Mouse (Mus musculus): ENCODE data around the gene Wfikkn1. TPM values are rescaled to one million over a fixed set of nuclear protein-coding genes. Genes with fewer than 3 reads are reported as not detected.

Wfikkn1 gene
- polyA plus RNA-seq, 1 experiment from 2014 or later: 0.35 TPM

GRCm38 (mm10) chr17:25913186-25913876 is 32.7 kb upstream of the Wfikkn1 start:
- Histone ChIP-seq H3K4me3 (replicated peaks) (no peak overlapping the region), H3K27me3 (no peaks in the 10 kb centered on the region), H3K27ac (replicated peaks) (no peak overlapping the region), H3K9me3 (replicated peaks) (no peaks in the 10 kb centered on the region), H3K4me2 (no peak overlapping the region), H3K36me3 (replicated peaks) (no peaks in the 10 kb centered on the region; the same call in 1 of the 2 replicates), H3K4me1 (replicated peaks) (peaks cover 56% of the 10 kb centered on the region), H3K9ac (no peak overlapping the region)
- no peak for ATAC-seq (ENCODE audit: insufficient read depth)
- WGBS (ENCODE audit: insufficient replicate concordance): 53% methylated on average over 14 of the region's 14 CpGs

- Histone ChIP-seq H3K4me3 (replicated peaks) (no peak overlapping the region), H3K4me1 (replicated peaks) (peaks cover 40% of the 10 kb centered on the region), H3K36me3 (replicated peaks) (no peaks in the 10 kb centered on the region; the same call in 1 of the 2 replicates), H3K27ac (replicated peaks) (no peak overlapping the region), H3K9ac (no peak overlapping the region), H3K9me3 (replicated peaks) (no peaks in the 10 kb centered on the region), H3K27me3 (no peaks in the 10 kb centered on the region), H3K4me2 (no peak overlapping the region)
- ATAC-seq (ENCODE audit: insufficient read depth): no peak
- 70% methylated on average over 4 of the region's 4 CpGs for whole genome bisulfite sequencing (ENCODE audit: insufficient replicate concordance)
These were observed 31.2 kb upstream of the Wfikkn1 start for GRCm38 (mm10) chr17:25911816-25912215.

- H3K4me3 ChIP-seq (replicated peaks): no peak overlapping the region
- no peaks in the 10 kb centered on the region for H3K27me3 ChIP-seq
- peaks cover 12% of the 10 kb centered on the region for H3K4me1 ChIP-seq (replicated peaks)
- H3K36me3 ChIP-seq (replicated peaks): no peaks in the 10 kb centered on the region
- no peak overlapping the region for H3K9ac ChIP-seq
- no peaks in the 10 kb centered on the region for H3K9me3 ChIP-seq (replicated peaks)
- H3K4me2 ChIP-seq: no peak overlapping the region
- ATAC-seq (ENCODE audit: insufficient read depth): no peak
- WGBS (ENCODE audit: insufficient replicate concordance): 68% methylated on average over 2 of the region's 2 CpGs
- no peak overlapping the region for H3K27ac ChIP-seq (replicated peaks)
These were observed 27.0 kb upstream of the Wfikkn1 start for GRCm38 (mm10) chr17:25907640-25908039.

GRCm38 (mm10) chr17:25903061-25903460 is 22.4 kb upstream of the Wfikkn1 start:
- peaks cover 4% of the 10 kb centered on the region for H3K36me3 ChIP-seq (replicated peaks)
- H3K9ac ChIP-seq: no peak overlapping the region
- H3K9me3 ChIP-seq (replicated peaks): no peaks in the 10 kb centered on the region
- no peak overlapping the region for H3K4me2 ChIP-seq
- H3K27me3 ChIP-seq: no peaks in the 10 kb centered on the region
- no peaks in the 10 kb centered on the region for H3K4me1 ChIP-seq (replicated peaks)
- no peak for ATAC-seq (ENCODE audit: insufficient read depth)
- no peak overlapping the region for H3K4me3 ChIP-seq (replicated peaks)
- 39% methylated on average over 3 of the region's 3 CpGs for WGBS (ENCODE audit: insufficient replicate concordance)
- H3K27ac ChIP-seq (replicated peaks): no peak overlapping the region

GRCm38 (mm10) chr17:25900193-25900592 is 19.5 kb upstream of the Wfikkn1 start:
- Histone ChIP-seq H3K9me3 (replicated peaks) (no peaks in the 10 kb centered on the region), H3K4me3 (replicated peaks) (no peak overlapping the region), H3K4me1 (replicated peaks) (peaks cover 5% of the 10 kb centered on the region; the same call in 1 of the 2 replicates), H3K9ac (no peak overlapping the region), H3K36me3 (replicated peaks) (peaks cover 4% of the 10 kb centered on the region), H3K27ac (replicated peaks) (no peak overlapping the region), H3K4me2 (no peak overlapping the region), H3K27me3 (no peaks in the 10 kb centered on the region)
- WGBS (ENCODE audit: insufficient replicate concordance): 81% methylated on average over 1 of the region's 1 CpGs
- no peak for ATAC-seq (ENCODE audit: insufficient read depth)

- no peak overlapping the region for H3K4me2 ChIP-seq
- peaks cover 4% of the 10 kb centered on the region for H3K36me3 ChIP-seq (replicated peaks)
- H3K27ac ChIP-seq (replicated peaks): no peak overlapping the region
- peaks cover 5% of the 10 kb centered on the region; the same call in 1 of the 2 replicates for H3K4me1 ChIP-seq (replicated peaks)
- 75% methylated on average over 12 of the region's 12 CpGs for WGBS (ENCODE audit: insufficient replicate concordance)
- ATAC-seq (ENCODE audit: insufficient read depth): no peak
- no peak overlapping the region for H3K9ac ChIP-seq
- H3K4me3 ChIP-seq (replicated peaks): no peak overlapping the region
- no peaks in the 10 kb centered on the region for H3K27me3 ChIP-seq
- no peaks in the 10 kb centered on the region for H3K9me3 ChIP-seq (replicated peaks)
These were observed 15.2 kb upstream of the Wfikkn1 start for GRCm38 (mm10) chr17:25895891-25896290.

GRCm38 (mm10) chr17:25895415-25895814 is 14.8 kb upstream of the Wfikkn1 start:
- H3K27me3 ChIP-seq: no peaks in the 10 kb centered on the region
- peaks cover 5% of the 10 kb centered on the region; the same call in 1 of the 2 replicates for H3K4me1 ChIP-seq (replicated peaks)
- ATAC-seq (ENCODE audit: insufficient read depth): no peak
- H3K4me3 ChIP-seq (replicated peaks): no peak overlapping the region
- no peak overlapping the region for H3K4me2 ChIP-seq
- no peaks in the 10 kb centered on the region for H3K36me3 ChIP-seq (replicated peaks)
- H3K9me3 ChIP-seq (replicated peaks): no peaks in the 10 kb centered on the region
- 46% methylated on average over 2 of the region's 2 CpGs for whole genome bisulfite sequencing (ENCODE audit: insufficient replicate concordance)
- H3K27ac ChIP-seq (replicated peaks): no peak overlapping the region
- H3K9ac ChIP-seq: no peak overlapping the region

GRCm38 (mm10) chr17:25893975-25894617 is 13.4 kb upstream of the Wfikkn1 start:
- Histone ChIP-seq H3K4me2 (no peak overlapping the region), H3K4me3 (replicated peaks) (no peak overlapping the region), H3K36me3 (replicated peaks) (no peaks in the 10 kb centered on the region), H3K27me3 (no peaks in the 10 kb centered on the region), H3K27ac (replicated peaks) (no peak overlapping the region), H3K9ac (no peak overlapping the region), H3K4me1 (replicated peaks) (peaks cover 5% of the 10 kb centered on the region; the same call in 1 of the 2 replicates), H3K9me3 (replicated peaks) (no peaks in the 10 kb centered on the region)
- ATAC-seq (ENCODE audit: insufficient read depth): no peak
- WGBS (ENCODE audit: insufficient replicate concordance): 21% methylated on average over 2 of the region's 2 CpGs

GRCm38 (mm10) chr17:25888837-25889236 is 8.2 kb upstream of the Wfikkn1 start:
- Histone ChIP-seq H3K27me3 (no peaks in the 10 kb centered on the region), H3K9me3 (replicated peaks) (no peaks in the 10 kb centered on the region)

GRCm38 (mm10) chr17:25887467-25887866 is 6.8 kb upstream of the Wfikkn1 start:
- H3K4me2 ChIP-seq: no peak overlapping the region
- H3K36me3 ChIP-seq (replicated peaks): peaks cover 28% of the 10 kb centered on the region; the same call in 1 of the 2 replicates
- ATAC-seq (ENCODE audit: insufficient read depth): no peak
- no peak overlapping the region for H3K4me3 ChIP-seq (replicated peaks)
- no peak overlapping the region for H3K27ac ChIP-seq (replicated peaks)
- H3K4me1 ChIP-seq (replicated peaks): peaks cover 22% of the 10 kb centered on the region
- H3K9me3 ChIP-seq (replicated peaks): no peaks in the 10 kb centered on the region
- H3K9ac ChIP-seq: no peak overlapping the region
- 71% methylated on average over 10 of the region's 10 CpGs for WGBS (ENCODE audit: insufficient replicate concordance)
- no peaks in the 10 kb centered on the region for H3K27me3 ChIP-seq

More at GRCm38 (mm10) chr17:25888837-25889236, 8.2 kb upstream of the Wfikkn1 start:
- WGBS (ENCODE audit: insufficient replicate concordance): 68% methylated on average over 3 of the region's 3 CpGs
- H3K4me2 ChIP-seq: no peak overlapping the region
- no peak overlapping the region for H3K9ac ChIP-seq
- H3K36me3 ChIP-seq (replicated peaks): peaks cover 19% of the 10 kb centered on the region; the same call in 1 of the 2 replicates
- H3K27ac ChIP-seq (replicated peaks): no peak overlapping the region
- H3K4me1 ChIP-seq (replicated peaks): peaks cover 15% of the 10 kb centered on the region
- ATAC-seq (ENCODE audit: insufficient read depth): no peak
- H3K4me3 ChIP-seq (replicated peaks): no peak overlapping the region

- H3K27ac ChIP-seq (replicated peaks): no peak overlapping the region
- peaks cover 28% of the 10 kb centered on the region; the same call in 1 of the 2 replicates for H3K36me3 ChIP-seq (replicated peaks)
- ATAC-seq (ENCODE audit: insufficient read depth): no peak
- no peak overlapping the region for H3K9ac ChIP-seq
- H3K4me2 ChIP-seq: no peak overlapping the region
- no peaks in the 10 kb centered on the region for H3K27me3 ChIP-seq
- H3K4me1 ChIP-seq (replicated peaks): peaks cover 28% of the 10 kb centered on the region
- no peak overlapping the region for H3K4me3 ChIP-seq (replicated peaks)
- no peaks in the 10 kb centered on the region for H3K9me3 ChIP-seq (replicated peaks)
These were observed 6.1 kb upstream of the Wfikkn1 start for GRCm38 (mm10) chr17:25886806-25887205.

All from liver, embryonic 15.5 days (tissue).